Mouse (Mus musculus) urinary bladder, postnatal 4 days (tissue): Measurements from ENCODE around the gene Dnajc17.

ENCODE experiments used
- DNase-seq, 2 experiments: peaks; one replicate each; pipeline ENCODE4 v3.0.0; 2021 to 2022; ENCODE audit warnings: low spot score in 2 of 2

The Dnajc17 gene

GRCm38 (mm10) chr2:119208344-119209175, at the start of gene Dnajc17, which contains the start of gene Zfyve19:
Dnajc17 (minus strand) TSS chr2:119208795.
Zfyve19 (plus strand) TSS chr2:119208617.
- peak; percentile 92 to 95 for DNase-seq

GRCm38 (mm10) chr2:119254976-119255375, 46.4 kb upstream of the Dnajc17 start:
- DNase-seq: no peak

- peak; percentile 72 to 88 for DNase-seq
Observed at GRCm38 (mm10) chr2:119250826-119251478, 42.4 kb upstream of the Dnajc17 start.

GRCm38 (mm10) chr2:119250377-119250776, 41.8 kb upstream of the Dnajc17 start:
- no peak for DNase-seq

GRCm38 (mm10) chr2:119249592-119250061, 41.0 kb upstream of the Dnajc17 start:
- no peak for DNase-seq

- DNase-seq: no peak
Observed at GRCm38 (mm10) chr2:119247904-119248303, 39.3 kb upstream of the Dnajc17 start.

GRCm38 (mm10) chr2:119245246-119245645, 36.7 kb upstream of the Dnajc17 start:
- DNase-seq: no peak

- no peak for DNase-seq
Observed at GRCm38 (mm10) chr2:119242548-119242947, 34.0 kb upstream of the Dnajc17 start.

GRCm38 (mm10) chr2:119240819-119241186, 32.2 kb upstream of the Dnajc17 start:
- DNase-seq: no peak

GRCm38 (mm10) chr2:119240075-119240818, 31.7 kb upstream of the Dnajc17 start:
- DNase-seq: no peak

GRCm38 (mm10) chr2:119238671-119239070, 30.1 kb upstream of the Dnajc17 start:
- DNase-seq: peak in 1 of 2 experiments; percentile 43

- no peak for DNase-seq
Observed at GRCm38 (mm10) chr2:119237871-119238220, 29.3 kb upstream of the Dnajc17 start.

GRCm38 (mm10) chr2:119237210-119237870, 28.7 kb upstream of the Dnajc17 start, which contains the start of gene Spint1:
Spint1 (plus strand) TSS chr2:119237362.
- DNase-seq: peak in 1 of 2 experiments; percentile 57

- no peak for DNase-seq
Observed at GRCm38 (mm10) chr2:119236682-119237209, 28.2 kb upstream of the Dnajc17 start.

- DNase-seq: no peak
Observed at GRCm38 (mm10) chr2:119229775-119230704, 21.4 kb upstream of the Dnajc17 start, which contains the start of gene Ppp1r14d. Ppp1r14d (minus strand) TSS chr2:119229906.

- DNase-seq: no peak
Observed at GRCm38 (mm10) chr2:119209176-119209507, 547 bp upstream of the Dnajc17 start.

- DNase-seq: no peak
Observed at GRCm38 (mm10) chr2:119207961-119208343, 643 bp downstream of the Dnajc17 start.

- no peak for DNase-seq
Observed at GRCm38 (mm10) chr2:119203871-119204460, 4.6 kb downstream of the Dnajc17 start.

GRCm38 (mm10) chr2:119202914-119203453, 5.6 kb downstream of the Dnajc17 start:
- peak in 1 of 2 experiments; percentile 68 for DNase-seq

- DNase-seq: no peak
Observed at GRCm38 (mm10) chr2:119198934-119199333, 9.7 kb downstream of the Dnajc17 start.
